Mouse (Mus musculus) brain, embryonic 14.5 days (tissue): ENCODE measurements at regions not wholly inside any gene's neighbourhood (a gene's known extent, or its start where the extent isn't known, plus 50 kb on each side); places are given as distances from the start of the nearest gene placed in this dataset.

Source experiments
- CTCF ChIP-seq: fragments of 200-500 bp; IDR thresholded peaks from 2 replicates; pipeline ENCODE4 v1.5.1; 2012; ENCODE audit warnings: inconsistent platforms, mild to moderate bottlenecking, moderate library complexity, borderline replicate concordance; ENCODE audit not compliant: insufficient read depth, insufficient read length; ENCODE audit errors: extremely low read depth
- POLR2A ChIP-seq: fragments of 200-500 bp; IDR thresholded peaks from 2 replicates; pipeline ENCODE4 v1.6.1; 2012; ENCODE audit warnings: mild to moderate bottlenecking, inconsistent platforms, borderline replicate concordance; ENCODE audit not compliant: poor library complexity, insufficient read depth, insufficient read length, severe bottlenecking; ENCODE audit errors: extremely low read depth

- no peak for TF ChIP-seq POLR2A
- no peak for TF ChIP-seq CTCF
Observed at GRCm38 (mm10) chr15:51631881-51632280, 2252.8 kb upstream of the Gm7489 start.
